Mouse (Mus musculus): ENCODE measurements at regions not wholly inside any gene's neighbourhood (a gene's known extent, or its start where the extent isn't known, plus 50 kb on each side); places are given as distances from the start of the nearest gene placed in this dataset.

GRCm38 (mm10) chr13:6060229-6060845, 199.1 kb downstream of the Klf6 start:
- DNase-seq = no peak

DNA sequence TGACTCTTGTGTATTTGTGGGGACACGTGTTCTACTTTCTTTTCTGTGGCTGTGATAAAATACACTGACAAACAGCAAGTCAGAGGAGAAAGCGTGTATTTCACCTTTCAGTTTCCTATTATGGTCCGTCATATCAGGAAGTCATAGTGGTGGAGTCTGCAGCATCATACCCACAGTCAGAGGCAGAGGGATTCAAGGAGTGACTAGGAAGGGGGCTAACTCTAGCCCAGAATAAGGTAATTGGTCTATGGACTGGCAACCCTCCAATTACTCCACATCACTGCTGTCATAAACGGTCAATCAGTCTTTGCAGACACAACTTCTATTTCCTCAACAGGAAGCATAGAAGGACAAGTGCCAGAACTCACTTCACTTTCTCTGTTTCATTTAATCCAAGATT, 201.0 kb downstream of the Klf6 start:
- no peak for DNase-seq

DNA sequence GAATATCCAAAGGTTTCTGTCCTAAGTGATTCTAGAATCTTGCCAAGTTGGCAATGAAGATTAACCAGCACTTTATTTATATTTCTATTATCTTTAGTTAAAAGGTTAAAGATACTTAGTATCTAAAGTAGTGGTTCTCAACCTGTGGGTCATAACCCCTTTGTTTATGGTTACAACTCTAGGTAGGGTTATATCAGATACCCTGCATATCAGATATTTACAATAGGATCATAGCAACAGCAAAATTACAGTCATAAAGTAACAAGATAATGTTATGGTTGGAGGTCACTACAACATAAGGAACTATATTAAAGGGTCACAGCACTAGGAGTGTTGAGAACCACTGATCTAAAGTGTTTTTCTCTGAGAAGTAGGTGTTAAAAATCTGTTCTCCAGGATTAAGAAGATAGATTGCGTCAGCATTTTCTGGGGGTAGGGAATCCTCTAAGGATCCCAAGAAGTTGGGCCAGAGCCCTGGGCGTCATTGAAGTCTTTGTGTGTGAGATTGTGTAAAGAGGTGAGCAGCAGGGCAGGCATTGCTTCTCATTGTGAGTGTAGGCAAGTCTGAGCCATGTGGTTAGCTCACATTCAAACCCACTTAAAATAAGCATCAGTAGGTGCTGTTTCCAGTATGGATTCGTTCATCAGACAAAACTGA, 201.6 kb downstream of the Klf6 start:
- DNase-seq = no peak

GRCm38 (mm10) chr13:6076978-6077825, 215.9 kb downstream of the Klf6 start:
- DNase-seq = no peak

DNA sequence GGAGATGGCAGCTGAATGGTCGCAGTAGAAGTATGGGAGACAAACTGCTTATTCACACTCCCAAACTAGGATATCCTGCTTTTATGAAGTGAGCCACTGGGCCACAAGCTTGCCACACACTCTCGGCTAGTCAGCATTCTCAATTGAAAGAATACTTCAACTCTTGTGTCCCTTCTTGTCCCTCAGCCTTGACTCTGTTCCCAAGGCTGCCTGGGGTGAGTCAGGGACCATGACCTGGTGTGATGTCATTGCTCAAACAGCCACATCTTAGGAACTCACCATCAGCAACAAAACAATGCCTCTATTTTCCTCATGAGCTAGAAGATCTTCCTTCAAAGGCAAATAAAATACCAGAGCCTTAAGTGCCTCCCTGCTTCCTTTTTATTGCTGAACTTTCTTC, 224.6 kb downstream of the Klf6 start:
- no peak for DNase-seq

- DNase-seq = no peak
These were observed 247.9 kb downstream of the Klf6 start for GRCm38 (mm10) chr13:6109018-6109657.

DNA sequence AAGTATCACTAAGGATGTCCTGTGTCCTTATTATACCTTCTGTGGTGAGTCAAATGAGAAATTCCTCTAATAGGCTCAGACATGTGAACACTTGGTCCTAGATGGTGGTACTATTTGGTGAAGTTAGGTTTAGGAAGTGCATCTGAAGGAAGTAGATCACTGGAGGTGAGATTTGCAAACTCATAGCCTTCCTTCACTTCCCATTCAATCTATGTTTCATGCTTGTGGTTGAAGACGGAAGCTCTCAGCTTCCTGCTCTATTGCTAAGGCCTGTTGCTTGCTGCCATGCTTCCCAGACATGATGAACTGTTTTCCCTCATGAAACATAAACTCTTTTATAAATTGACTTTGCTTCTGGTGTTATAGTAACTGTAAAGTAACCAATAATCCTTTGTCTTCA, 258.4 kb downstream of the Klf6 start:
- DNase-seq = no peak

DNA sequence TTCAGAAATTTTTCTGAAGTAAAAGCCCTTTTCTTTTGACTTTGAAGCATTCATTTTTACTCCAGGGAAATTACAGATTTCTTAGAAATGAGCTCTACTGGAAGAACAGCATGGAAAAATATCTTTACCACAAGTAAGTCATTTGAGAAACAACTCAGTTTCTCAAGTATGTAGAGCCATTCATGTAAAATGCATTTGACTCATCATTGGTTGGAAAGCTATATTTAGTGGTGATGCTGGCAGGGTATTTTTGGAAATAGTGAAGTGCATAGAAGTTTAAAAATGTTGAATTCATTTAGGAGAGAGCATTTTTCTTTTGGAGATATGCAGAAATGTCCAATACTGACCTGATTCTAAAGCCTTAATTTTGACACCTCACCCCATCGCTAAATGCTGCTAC, 266.0 kb downstream of the Klf6 start:
- DNase-seq = no peak

DNA sequence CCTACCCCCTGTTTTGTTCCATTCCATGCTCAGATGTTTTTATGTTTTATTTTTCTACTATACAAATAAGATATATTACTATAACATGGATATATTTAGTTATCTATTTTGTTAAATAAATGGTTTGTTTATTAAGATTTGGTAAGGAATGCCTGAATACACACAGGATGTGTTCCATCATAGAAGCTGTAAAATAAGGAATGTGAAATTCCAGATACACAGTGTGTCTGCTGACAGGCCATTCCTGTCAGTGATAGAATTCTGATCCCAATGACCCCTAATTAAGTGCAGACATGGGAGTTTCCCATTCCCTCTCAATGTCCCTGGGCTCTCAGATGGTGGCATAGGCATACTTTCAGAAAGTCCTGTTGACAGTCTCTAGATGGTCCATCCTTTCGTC, 267.6 kb downstream of the Klf6 start:
- no peak for DNase-seq

DNA sequence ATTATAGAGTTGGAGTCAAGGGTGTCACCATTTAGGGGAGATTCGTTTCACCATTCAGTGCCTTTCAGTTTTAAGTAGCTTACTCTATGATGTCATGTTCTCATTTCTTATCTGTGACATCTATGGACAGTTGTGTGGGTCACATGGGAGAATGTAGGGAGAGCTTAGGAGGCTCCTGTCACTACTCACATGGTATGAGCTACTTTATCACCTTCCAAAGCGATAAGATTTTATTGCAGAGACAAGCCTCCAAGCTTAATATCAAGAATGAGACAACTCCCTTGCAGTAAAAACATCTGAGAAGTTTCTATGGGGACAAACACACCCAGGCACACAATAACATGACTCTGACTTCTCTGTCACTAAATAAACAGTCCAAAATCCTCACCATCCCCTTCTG, 270.1 kb downstream of the Klf6 start:
- DNase-seq = no peak

DNA sequence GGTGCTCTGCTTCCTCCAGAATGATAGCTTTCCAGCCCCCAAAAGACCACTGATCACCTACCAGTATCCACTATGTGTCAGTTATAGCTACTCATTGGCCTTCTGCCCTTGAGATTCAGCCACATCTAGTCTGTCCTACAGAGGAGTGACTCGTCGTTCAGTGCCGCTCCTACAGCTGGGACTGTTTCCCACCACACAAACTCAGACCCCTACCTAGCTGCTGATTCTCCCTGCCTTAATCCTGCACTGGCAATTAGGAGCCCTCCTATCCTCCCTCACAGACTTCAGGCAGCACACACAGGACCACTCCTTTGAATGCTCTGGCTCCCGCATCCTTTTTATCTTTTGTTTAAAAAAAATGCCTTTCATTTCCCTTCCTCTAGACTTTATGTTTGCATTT, 275.9 kb downstream of the Klf6 start:
- no peak for DNase-seq

- no peak for DNase-seq
These were observed 281.5 kb downstream of the Klf6 start for GRCm38 (mm10) chr13:6142771-6143170.

- no peak for DNase-seq
These were observed 292.4 kb downstream of the Klf6 start for GRCm38 (mm10) chr13:6153657-6154056.

GRCm38 (mm10) chr13:6156191-6156590, 294.9 kb downstream of the Klf6 start:
- no peak for DNase-seq

GRCm38 (mm10) chr13:6157029-6157428, 295.7 kb downstream of the Klf6 start:
- no peak for DNase-seq

GRCm38 (mm10) chr13:6157946-6158345, 296.7 kb downstream of the Klf6 start:
- DNase-seq = no peak

DNA sequence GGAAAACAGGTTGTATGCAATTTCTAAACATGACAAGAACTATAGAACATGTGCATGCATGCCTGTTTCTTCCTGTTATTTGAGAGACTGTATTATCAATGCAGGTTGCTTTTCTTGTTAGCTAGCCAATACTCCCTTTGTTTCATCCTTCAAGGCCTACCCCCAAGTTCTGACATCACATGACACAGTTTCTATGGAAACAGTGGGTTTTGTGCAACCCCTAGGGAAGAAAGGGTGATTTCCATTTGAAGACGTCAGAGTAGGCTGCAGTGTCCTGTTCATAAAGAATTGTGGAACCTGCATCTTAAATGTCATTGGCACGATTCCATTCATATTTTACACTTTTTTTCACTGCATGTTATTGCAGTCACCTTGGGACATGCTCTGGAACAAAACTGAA, 298.1 kb downstream of the Klf6 start:
- no peak for DNase-seq

GRCm38 (mm10) chr13:6165916-6166315, 304.6 kb downstream of the Klf6 start:
- no peak for DNase-seq

- DNase-seq = no peak
These were observed 305.9 kb downstream of the Klf6 start for GRCm38 (mm10) chr13:6167055-6167761.

GRCm38 (mm10) chr13:6173095-6173494, 311.8 kb downstream of the Klf6 start:
- DNase-seq = no peak

DNA sequence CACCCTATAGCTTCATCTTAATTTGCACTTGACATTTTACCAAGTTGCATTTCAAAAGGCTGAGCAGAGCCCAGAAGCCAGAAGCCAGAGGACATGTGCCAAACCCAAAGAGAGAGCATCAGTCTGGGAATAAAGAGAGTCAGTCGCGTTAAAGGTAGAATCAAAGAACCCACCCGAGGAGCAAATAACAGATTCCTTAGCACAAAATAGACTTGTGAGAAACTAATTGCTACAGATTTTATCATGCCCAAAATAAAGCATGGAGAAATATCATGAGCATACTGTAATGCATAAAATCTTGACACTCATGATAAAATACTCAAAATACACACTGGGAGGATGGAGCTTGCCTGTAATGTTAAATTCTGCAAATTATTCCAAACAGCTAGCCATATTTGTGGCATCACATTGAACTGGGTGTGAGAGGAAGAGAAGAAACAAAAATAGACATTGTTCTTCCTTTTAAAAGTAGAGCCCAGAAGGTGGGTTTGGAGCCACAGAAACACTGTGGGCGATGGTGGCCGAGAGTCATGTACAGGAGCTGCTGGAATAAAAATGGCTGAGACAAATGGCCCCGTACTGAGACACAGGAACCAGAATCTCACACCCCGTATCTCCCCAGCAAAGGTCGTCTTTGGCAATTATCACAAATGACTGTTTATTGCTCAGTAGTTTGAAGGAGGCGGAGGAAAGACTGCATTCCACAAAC, 317.2 kb downstream of the Klf6 start:
- DNase-seq = no peak

DNA sequence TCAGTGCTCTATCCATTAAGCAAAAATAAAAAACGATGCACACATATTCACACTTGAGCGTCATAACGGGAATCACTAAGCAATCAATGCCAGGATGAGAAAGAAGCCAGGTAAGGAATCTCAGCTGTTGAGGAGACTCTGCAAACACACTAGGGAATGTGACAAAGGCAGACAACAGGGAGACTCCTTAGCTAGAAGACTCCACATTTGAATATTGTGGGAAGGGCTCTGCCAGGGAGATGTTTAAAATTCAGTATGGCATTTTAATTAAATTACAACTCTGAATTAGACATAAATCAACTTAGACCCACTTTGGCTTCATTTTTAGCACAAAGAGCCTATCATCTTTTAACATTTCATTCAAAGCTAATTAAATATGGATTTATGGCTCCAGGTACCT, 327.9 kb downstream of the Klf6 start:
- DNase-seq = no peak

Measured in cerebellum, adult 8-10 months (tissue).